Mouse (Mus musculus) olfactory bulb, adult 2 months (tissue): ENCODE results near the gene Zfp979.

Experiments
- CTCF ChIP-seq: fragments of 200-500 bp; IDR thresholded peaks from 2 replicates; pipeline ENCODE4 v1.5.1; 2012; ENCODE audit warnings: low read depth, mild to moderate bottlenecking, low read length, moderate library complexity; ENCODE audit not compliant: insufficient read depth
- POLR2A ChIP-seq: fragments of 200-500 bp; IDR thresholded peaks from 2 replicates; pipeline ENCODE4 v1.6.1; 2012; ENCODE audit warnings: mild to moderate bottlenecking, low read depth, low read length, moderate library complexity; ENCODE audit not compliant: insufficient read depth

GRCm38 (mm10) chr4:147603806-147604205, 38.5 kb downstream of the Zfp979 start:
- TF ChIP-seq POLR2A (no peak), CTCF (no peak)
